ENCODE assay signal across 8 mouse cellular contexts in genomic region chr19:5609171-5609546, GRCm38 (mm10). TPM values are rescaled to one million over a fixed set of nuclear protein-coding genes. Genes with fewer than 3 reads are reported as not detected.
DNase-seq lines count a peak whose midpoint lies in the region; ATAC-seq and TF ChIP-seq lines count a peak whose summit lies in the region.

No protein-coding gene starts in this region.

- intact Hi-C loops in heart, adult 2 months (cut with DNase I): loop anchor here (2.0 kb wide), 2 partner anchors 28 to 40 kb away; partner anchors contain the start of genes Ap5b1 and Rela

- TF ChIP-seq CTCF in heart, adult 2 months (IDR thresholded peaks at IDR 0.05): no peak
- TF ChIP-seq CTCF in stomach, postnatal 0 days (IDR thresholded peaks at IDR 0.05; ENCODE audit: low read depth): no peak

- H3K4me2 ChIP-seq in limb, embryonic 15.5 days: peak overlapping the region; percentile 75
- peak overlapping the region; percentile 77 for H3K4me2 ChIP-seq in stomach, postnatal 0 days (replicated peaks; ENCODE audit: low read depth)

- H3K4me3 ChIP-seq in heart, adult 2 months: peak overlapping the region; percentile 87
- H3K4me3 ChIP-seq in limb, embryonic 15.5 days: peak overlapping the region; percentile 69
- peak overlapping the region; percentile 74 for H3K4me3 ChIP-seq in stomach, postnatal 0 days (ENCODE audit: low read depth, low read length)

- 44% methylated on average over 10 of the region's 10 CpGs for WGBS in heart, adult 2 months
- 46% methylated on average over 10 of the region's 10 CpGs for WGBS in limb, embryonic 15.5 days
- WGBS in stomach, postnatal 0 days: 37% methylated on average over 10 of the region's 10 CpGs

- ATAC-seq in limb, embryonic 15.5 days (ENCODE audit: insufficient number of reproducible peaks, low FRiP score, low TSS enrichment, low read depth): no peak
- ATAC-seq in stomach, postnatal 0 days (ENCODE audit: low FRiP score, low TSS enrichment): no peak; the same call in 1 of the 2 replicates

- no peaks in the 10 kb centered on the region for H3K36me3 ChIP-seq in heart, adult 2 months (ENCODE audit: control insufficient read depth, insufficient read depth, low read length)
- H3K36me3 ChIP-seq in limb, embryonic 15.5 days: peaks cover 48% of the 10 kb centered on the region
- H3K36me3 ChIP-seq in stomach, postnatal 0 days (ENCODE audit: control insufficient read depth, insufficient read depth, low read length): peaks cover 19% of the 10 kb centered on the region

- peak overlapping the region; percentile 98 for H3K27ac ChIP-seq in heart, adult 2 months
- peak overlapping the region; percentile 99 for H3K27ac ChIP-seq in limb, embryonic 15.5 days
- peak overlapping the region; percentile 97 for H3K27ac ChIP-seq in stomach, postnatal 0 days (replicated peaks)

- DNase-seq in heart, adult 2 months: no peak
- DNase-seq in heart, adult 18-20 months: no peak
- peak; percentile 12 for DNase-seq in thymus, postnatal 14 days
- DNase-seq in thymus, postnatal 0 days (ENCODE audit: low spot score): no peak
- DNase-seq in stomach, postnatal 0 days (ENCODE audit: low spot score): no peak
- no peak for DNase-seq in adrenal gland, postnatal 14 days
- DNase-seq in right cerebral cortex, postnatal 10 days (ENCODE audit: low spot score in 2 of 2): no peak

- peak overlapping the region; percentile 84 for H3K9ac ChIP-seq in heart, adult 2 months (ENCODE audit: low read depth, low read length)
- H3K9ac ChIP-seq in limb, embryonic 15.5 days: peak overlapping the region; percentile 69
- peak overlapping the region; percentile 90 for H3K9ac ChIP-seq in stomach, postnatal 0 days (ENCODE audit: low read length)

- H3K27me3 ChIP-seq in heart, adult 2 months (ENCODE audit: control insufficient read depth, insufficient read depth, low read length): no peaks in the 10 kb centered on the region
- no peaks in the 10 kb centered on the region for H3K27me3 ChIP-seq in limb, embryonic 15.5 days
- no peaks in the 10 kb centered on the region for H3K27me3 ChIP-seq in stomach, postnatal 0 days (ENCODE audit: control insufficient read depth, insufficient read depth, low read length)

- H3K4me1 ChIP-seq in heart, adult 2 months (ENCODE audit: control insufficient read depth, insufficient read depth, low read length): peaks cover 5% of the 10 kb centered on the region
- H3K4me1 ChIP-seq in limb, embryonic 15.5 days: peaks cover 23% of the 10 kb centered on the region
- H3K4me1 ChIP-seq in stomach, postnatal 0 days (replicated peaks; ENCODE audit: control insufficient read depth, insufficient read depth): 0 out of 2 replicates have a peak, but pooled peaks cover 4% of the 10 kb centered on the region

- H3K79me2 ChIP-seq in heart, adult 2 months (replicated peaks; ENCODE audit: control insufficient read depth, insufficient read depth, low read length): no peaks in the 10 kb centered on the region

- TF ChIP-seq EP300 in heart, adult 2 months (IDR thresholded peaks at IDR 0.05; ENCODE audit: insufficient read depth, low read depth, low read length): no peak
- no peak for TF ChIP-seq EP300 in stomach, postnatal 0 days (optimal IDR thresholded peaks at IDR 0.05)

- TF ChIP-seq POLR2A in heart, adult 2 months (IDR thresholded peaks at IDR 0.05; ENCODE audit: insufficient read depth, low read depth, low read length): no peak

- H3K9me3 ChIP-seq in limb, embryonic 15.5 days: no peaks in the 10 kb centered on the region
- H3K9me3 ChIP-seq in stomach, postnatal 0 days (ENCODE audit: control insufficient read depth, low read length): no peaks in the 10 kb centered on the region

RNA-seq across cellular contexts. Expression of gene Kat5, which starts 0.9 kb away (rescaled TPM):
- total RNA-seq in heart, adult 2 months (2021): 10 to 100 TPM; 27.0 to 27.5 TPM
- 36.1 and 56.9 TPM in 2 replicates for polyA plus RNA-seq in heart, adult 2 months (2012; rRNA removed)
- 10 to 100 TPM; 20.5 to 31.3 TPM for total RNA-seq in heart, adult 18-20 months (2021)
- 65.3 and 73.8 TPM in 2 replicates for polyA plus RNA-seq in thymus, postnatal 0 days (2015; fragmentation: Nextera tagmentation; extraction: Ambion mirVana)
- polyA plus RNA-seq in limb, embryonic 15.5 days (2015; fragmentation: Nextera tagmentation; extraction: Ambion mirVana): 43.3 and 48.7 TPM in 2 replicates
- polyA plus RNA-seq in stomach, postnatal 0 days (2015; fragmentation: Nextera tagmentation; extraction: Ambion mirVana): 31.8 and 37.9 TPM in 2 replicates
- total RNA-seq in adrenal gland, postnatal 14 days (2021): 54.8 and 62.0 TPM in 2 replicates

RNA-seq across cellular contexts. Expression of gene Rnaseh2c, which starts 7.5 kb away (rescaled TPM):
- 10 to 100 TPM; 50.2 to 58.6 TPM for total RNA-seq in heart, adult 2 months (2021)
- 18.7 and 37.1 TPM in 2 replicates for polyA plus RNA-seq in heart, adult 2 months (2012; rRNA removed)
- 10 to 100 TPM; 56.5 to 59.3 TPM for total RNA-seq in heart, adult 18-20 months (2021)
- 127 and 157 TPM in 2 replicates for polyA plus RNA-seq in thymus, postnatal 0 days (2015; fragmentation: Nextera tagmentation; extraction: Ambion mirVana)
- polyA plus RNA-seq in limb, embryonic 15.5 days (2015; fragmentation: Nextera tagmentation; extraction: Ambion mirVana): 115 and 116 TPM in 2 replicates
- 57.3 and 64.7 TPM in 2 replicates for polyA plus RNA-seq in stomach, postnatal 0 days (2015; fragmentation: Nextera tagmentation; extraction: Ambion mirVana)
- 106 and 113 TPM in 2 replicates for total RNA-seq in adrenal gland, postnatal 14 days (2021)

RNA-seq across cellular contexts. Expression of gene Rela, which starts 28.1 kb away (rescaled TPM):
- total RNA-seq in heart, adult 2 months (2021): 10 to 100 TPM; 26.8 to 32.5 TPM
- 39.8 and 57.2 TPM in 2 replicates for polyA plus RNA-seq in heart, adult 2 months (2012; rRNA removed)
- 10 to 100 TPM; 25.4 to 30.2 TPM for total RNA-seq in heart, adult 18-20 months (2021)
- polyA plus RNA-seq in thymus, postnatal 0 days (2015; fragmentation: Nextera tagmentation; extraction: Ambion mirVana): 50.0 and 56.2 TPM in 2 replicates
- 57.3 and 62.0 TPM in 2 replicates for polyA plus RNA-seq in limb, embryonic 15.5 days (2015; fragmentation: Nextera tagmentation; extraction: Ambion mirVana)
- 28.7 and 35.2 TPM in 2 replicates for polyA plus RNA-seq in stomach, postnatal 0 days (2015; fragmentation: Nextera tagmentation; extraction: Ambion mirVana)
- total RNA-seq in adrenal gland, postnatal 14 days (2021): 60.7 and 65.1 TPM in 2 replicates

RNA-seq across cellular contexts. Expression of gene Ap5b1, which starts 41.3 kb away (rescaled TPM):
- total RNA-seq in heart, adult 2 months (2021): 1 to 10 TPM; 3.0 to 3.3 TPM
- 3.0 and 3.1 TPM in 2 replicates for polyA plus RNA-seq in heart, adult 2 months (2012; rRNA removed)
- 1 to 10 TPM; 2.8 to 4.3 TPM for total RNA-seq in heart, adult 18-20 months (2021)
- polyA plus RNA-seq in thymus, postnatal 0 days (2015; fragmentation: Nextera tagmentation; extraction: Ambion mirVana): 8.9 and 9.8 TPM in 2 replicates
- polyA plus RNA-seq in limb, embryonic 15.5 days (2015; fragmentation: Nextera tagmentation; extraction: Ambion mirVana): 4.3 and 4.4 TPM in 2 replicates
- polyA plus RNA-seq in stomach, postnatal 0 days (2015; fragmentation: Nextera tagmentation; extraction: Ambion mirVana): 4.7 and 5.7 TPM in 2 replicates
- total RNA-seq in adrenal gland, postnatal 14 days (2021): 7.3 and 8.0 TPM in 2 replicates

RNA-seq across cellular contexts. Expression of gene Ovol1, which starts 48.7 kb away (rescaled TPM):
- total RNA-seq in heart, adult 2 months (2021): not detected
- 0.04 TPM in 1 of 2 replicates, not detected in the other for polyA plus RNA-seq in heart, adult 2 months (2012; rRNA removed)
- total RNA-seq in heart, adult 18-20 months (2021): not detected
- 1.9 TPM in 2 replicates for polyA plus RNA-seq in thymus, postnatal 0 days (2015; fragmentation: Nextera tagmentation; extraction: Ambion mirVana)
- 30.1 and 30.3 TPM in 2 replicates for polyA plus RNA-seq in limb, embryonic 15.5 days (2015; fragmentation: Nextera tagmentation; extraction: Ambion mirVana)
- 26.6 and 28.2 TPM in 2 replicates for polyA plus RNA-seq in stomach, postnatal 0 days (2015; fragmentation: Nextera tagmentation; extraction: Ambion mirVana)
- not detected in 2 replicates for total RNA-seq in adrenal gland, postnatal 14 days (2021)
